Mouse (Mus musculus): ENCODE data around the gene Cpxm1. TPM values are rescaled to one million over a fixed set of nuclear protein-coding genes. Genes with fewer than 3 reads are reported as not detected.

Cpxm1 gene
- total and polyA plus RNA-seq, 3 experiments, result 6.5 to 10.7 TPM; not detected in 1

DNA sequence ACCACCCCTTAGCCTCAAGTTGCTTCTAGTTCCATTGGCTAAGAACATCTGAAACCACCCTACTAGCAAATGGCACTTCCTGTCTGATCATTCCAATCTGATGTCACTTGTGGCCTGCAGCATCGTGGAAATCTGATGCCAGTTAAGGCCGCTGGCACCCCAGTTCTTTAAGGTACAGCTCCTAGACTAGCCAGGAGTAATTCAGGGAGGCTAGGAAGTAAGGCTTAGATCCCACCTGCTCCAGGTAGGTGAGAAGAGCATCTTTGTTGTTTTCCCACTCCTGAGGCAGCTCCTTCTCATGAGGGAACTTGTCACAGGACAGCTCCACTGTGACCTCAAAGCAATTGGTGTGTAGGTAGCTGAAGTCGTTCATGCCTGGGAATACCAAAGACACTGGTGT lies 4.5 kb downstream of the Cpxm1 start:
- no peak for DNase-seq (ENCODE audit: low read depth, low spot score)
- H3K36me3 ChIP-seq (ENCODE audit: control insufficient read depth in 1 of 2, insufficient read depth in 2 of 2, low read length in 2 of 2), result peaks cover 0 to 8% of the 10 kb centered on the region in 2 experiments; a peak in 1 of 4 replicates
- H3K27me3 ChIP-seq (ENCODE audit: control insufficient read depth in 1 of 2, insufficient read depth in 2 of 2, low read length in 2 of 2), result no peaks in the 10 kb centered on the region
- H3K9ac ChIP-seq (ENCODE audit: control insufficient read depth, low read depth, low read length, poor library complexity, severe bottlenecking), result no peak overlapping the region
- H3K4me1 ChIP-seq (ENCODE audit: control insufficient read depth in 1 of 2, insufficient read depth in 2 of 2, low read length in 2 of 2), result peaks cover 5 to 13% of the 10 kb centered on the region in 2 experiments; a peak in 3 of 4 replicates
- H3K27ac ChIP-seq (ENCODE audit: control insufficient read depth, low read depth, low read length), result no peak overlapping the region
- TF ChIP-seq GABPA (IDR thresholded peaks at IDR 0.05; ENCODE audit: low read depth, low read length) (no peak), ZC3H11A (IDR thresholded peaks at IDR 0.05; ENCODE audit: low read depth, low read length) (no peak), USF2 (IDR thresholded peaks at IDR 0.05; ENCODE audit: borderline replicate concordance in 1 of 2, insufficient read depth in 1 of 2, low read depth in 1 of 2, low read length in 2 of 2) (no peak), JUND (IDR thresholded peaks at IDR 0.05; ENCODE audit: low read depth, low read length) (no peak), HCFC1 (IDR thresholded peaks at IDR 0.05; ENCODE audit: low read depth, low read length) (no peak), USF1 (IDR thresholded peaks at IDR 0.05; ENCODE audit: low read depth, low read length) (no peak), BHLHE40 (IDR thresholded peaks at IDR 0.05; ENCODE audit: borderline replicate concordance, low read depth, low read length) (no peak), ZMIZ1 (IDR thresholded peaks at IDR 0.05; ENCODE audit: low read depth, low read length) (no peak), TBP (IDR thresholded peaks at IDR 0.05; ENCODE audit: low read depth, low read length) (no peak), ETS1 (IDR thresholded peaks at IDR 0.05; ENCODE audit: low read depth, low read length) (no peak), EP300 (IDR thresholded peaks at IDR 0.05; ENCODE audit: low read depth in 1 of 2, low read length in 2 of 2) (no peak), RCOR1 (IDR thresholded peaks at IDR 0.05; ENCODE audit: low read depth, low read length) (no peak), CTCF (IDR thresholded peaks at IDR 0.05 in 2 of 3, conservative IDR thresholded peaks at IDR 0.05 in 1 of 3; ENCODE audit: control insufficient read depth in 1 of 3, insufficient read depth in 1 of 3, low read depth in 2 of 3, low read length in 3 of 3, poor library complexity in 1 of 3, severe bottlenecking in 1 of 3) (no peak), POLR2AphosphoS5 (IDR thresholded peaks at IDR 0.05; ENCODE audit: borderline replicate concordance, low read depth, low read length) (no peak), ZKSCAN1 (IDR thresholded peaks at IDR 0.05; ENCODE audit: low read depth, low read length) (no peak), NELFE (IDR thresholded peaks at IDR 0.05; ENCODE audit: low read depth, low read length) (no peak), MAX (IDR thresholded peaks at IDR 0.05; ENCODE audit: low read length) (no peak), KAT2A (conservative IDR thresholded peaks at IDR 0.05; ENCODE audit: low read depth, low read length) (no peak)
- H3K9me3 ChIP-seq (replicated peaks; ENCODE audit: insufficient read depth, low read length), result no peaks in the 10 kb centered on the region
- H3K79me2 ChIP-seq (ENCODE audit: control insufficient read depth, insufficient read depth, low read length, poor library complexity), result no peaks in the 10 kb centered on the region; the same call in 1 of the 2 replicates
- H3K4me3 ChIP-seq (ENCODE audit: control insufficient read depth in 1 of 2, insufficient read depth in 1 of 2, low read depth in 2 of 2, low read length in 2 of 2), result no peak overlapping the region

DNA sequence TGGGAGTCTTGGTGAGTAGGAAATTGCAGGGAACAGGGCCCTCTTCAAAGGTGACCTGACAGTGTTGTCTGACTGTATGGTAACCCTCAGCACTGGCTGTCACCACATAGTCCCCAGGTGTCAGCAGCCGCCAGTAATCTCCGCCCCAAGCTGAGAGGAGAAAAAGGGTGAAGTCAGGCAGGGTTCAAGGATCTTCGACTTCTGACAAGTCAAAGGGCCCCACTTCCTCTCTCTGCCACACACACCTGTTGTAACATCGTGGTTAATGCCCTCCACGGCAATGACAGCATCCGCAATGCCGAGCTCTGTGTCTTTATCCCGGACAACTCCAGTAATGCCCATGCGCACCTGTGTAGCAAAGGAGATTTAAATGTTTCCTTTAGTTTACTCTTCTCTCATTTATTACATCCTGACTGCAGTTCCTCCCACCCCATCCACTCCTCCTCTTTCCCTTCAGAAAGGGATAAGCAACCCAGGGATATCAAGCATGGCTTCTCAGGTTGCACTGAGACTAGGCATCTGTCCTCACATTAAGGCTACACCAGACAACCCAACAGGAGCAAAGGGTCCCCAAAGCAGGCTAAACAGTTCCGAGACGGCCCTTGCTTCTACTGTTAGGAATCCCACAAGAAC lies 6.3 kb downstream of the Cpxm1 start:
- H3K4me3 ChIP-seq (ENCODE audit: control insufficient read depth in 1 of 2, insufficient read depth in 1 of 2, low read depth in 2 of 2, low read length in 2 of 2), result no peak overlapping the region
- H3K4me1 ChIP-seq (ENCODE audit: control insufficient read depth in 1 of 2, insufficient read depth in 2 of 2, low read length in 2 of 2), result peaks cover 0 to 6% of the 10 kb centered on the region in 2 experiments; a peak in 1 of 4 replicates
- DNase-seq (ENCODE audit: low read depth, low spot score), result no peak
- TF ChIP-seq CHD1 (IDR thresholded peaks at IDR 0.05; ENCODE audit: low read depth, low read length) (no peak), ZKSCAN1 (IDR thresholded peaks at IDR 0.05; ENCODE audit: low read depth, low read length) (no peak), EP300 (IDR thresholded peaks at IDR 0.05; ENCODE audit: low read depth in 1 of 2, low read length in 2 of 2) (no peak), TBP (IDR thresholded peaks at IDR 0.05; ENCODE audit: low read depth, low read length) (no peak), HCFC1 (IDR thresholded peaks at IDR 0.05; ENCODE audit: low read depth, low read length) (no peak), SMC3 (IDR thresholded peaks at IDR 0.05; ENCODE audit: low read depth, low read length) (no peak), TAL1 (IDR thresholded peaks at IDR 0.05; ENCODE audit: low read length) (no peak), GATA1 (IDR thresholded peaks at IDR 0.05; ENCODE audit: low read depth, low read length) (no peak), SIN3A (IDR thresholded peaks at IDR 0.05; ENCODE audit: low read length) (no peak), MAZ (IDR thresholded peaks at IDR 0.05; ENCODE audit: low read depth, low read length) (no peak), ZNF384 (IDR thresholded peaks at IDR 0.05; ENCODE audit: low read depth, low read length) (no peak), ELF1 (IDR thresholded peaks at IDR 0.05; ENCODE audit: low read depth, low read length) (no peak), POLR2A (IDR thresholded peaks at IDR 0.05; ENCODE audit: control insufficient read depth in 1 of 2, insufficient read depth in 1 of 2, low read depth in 1 of 2, low read length in 2 of 2, poor library complexity in 1 of 2) (no peak), POLR2AphosphoS5 (IDR thresholded peaks at IDR 0.05; ENCODE audit: borderline replicate concordance, low read depth, low read length) (no peak), KAT2A (conservative IDR thresholded peaks at IDR 0.05; ENCODE audit: low read depth, low read length) (no peak), USF1 (IDR thresholded peaks at IDR 0.05; ENCODE audit: low read depth, low read length) (no peak), MYB (IDR thresholded peaks at IDR 0.05; ENCODE audit: low read depth, low read length) (no peak), JUND (IDR thresholded peaks at IDR 0.05; ENCODE audit: low read depth, low read length) (no peak)
- no peaks in the 10 kb centered on the region for H3K9me3 ChIP-seq (replicated peaks; ENCODE audit: insufficient read depth, low read length)
- peaks cover 0 to 5% of the 10 kb centered on the region in 2 experiments; a peak in 1 of 4 replicates for H3K36me3 ChIP-seq (ENCODE audit: control insufficient read depth in 1 of 2, insufficient read depth in 2 of 2, low read length in 2 of 2)
- H3K27ac ChIP-seq (ENCODE audit: control insufficient read depth, low read depth, low read length), result no peak overlapping the region
- no peaks in the 10 kb centered on the region for H3K27me3 ChIP-seq (ENCODE audit: control insufficient read depth in 1 of 2, insufficient read depth in 2 of 2, low read length in 2 of 2)
- no peaks in the 10 kb centered on the region for H3K79me2 ChIP-seq (ENCODE audit: control insufficient read depth, insufficient read depth, low read length, poor library complexity)
- H3K9ac ChIP-seq (ENCODE audit: control insufficient read depth, low read depth, low read length, poor library complexity, severe bottlenecking), result no peak overlapping the region

Measured in MEL (cell line).